Mouse (Mus musculus) hindbrain, embryonic 12.5 days (tissue): ENCODE results near the gene Zc3h12d. TPM values are rescaled to one million over a fixed set of nuclear protein-coding genes. Genes with fewer than 3 reads are reported as not detected.

Source experiments
- ATAC-seq: fragments of 200-750 bp; cut with Nextera tagmentation; 2 replicates; pipeline ENCODE4 v1.8.0; 2017; ENCODE audit warnings: moderate TSS enrichment; ENCODE audit not compliant: low FRiP score
- H3K27ac ChIP-seq: fragments of 300-500 bp; sonication (generic); 2 replicates; pipeline ENCODE4 v1.5.1; 2016; ENCODE audit warnings: mild to moderate bottlenecking
- H3K27me3 ChIP-seq: fragments of 300-500 bp; sonication (generic); 2 replicates; pipeline ENCODE4 v1.6.1; 2016; ENCODE audit warnings: mild to moderate bottlenecking
- H3K36me3 ChIP-seq: fragments of 300-500 bp; sonication (generic); 2 replicates; pipeline ENCODE4 v1.6.1; 2016; ENCODE audit warnings: mild to moderate bottlenecking
- H3K4me1 ChIP-seq: fragments of 300-500 bp; sonication (generic); 2 replicates; pipeline ENCODE4 v1.6.1; 2016
- H3K4me2 ChIP-seq: fragments of 300-500 bp; sonication (generic); replicated peaks from 2 replicates; pipeline ENCODE4 v1.6.1; 2016; ENCODE audit warnings: mild to moderate bottlenecking
- H3K4me3 ChIP-seq: fragments of 300-500 bp; sonication (generic); 2 replicates; pipeline ENCODE4 v1.5.1; 2016; ENCODE audit warnings: mild to moderate bottlenecking
- H3K9ac ChIP-seq: fragments of 300-500 bp; sonication (generic); 2 replicates; pipeline ENCODE4 v1.6.1; 2016; ENCODE audit warnings: mild to moderate bottlenecking, moderate library complexity
- H3K9me3 ChIP-seq: fragments of 300-500 bp; sonication (generic); replicated peaks from 2 replicates; pipeline ENCODE4 v1.6.1; 2016; ENCODE audit warnings: mild to moderate bottlenecking
- WGBS: fragments of 180-500 bp; shearing (Covaris S2); methylation state at CpG from one replicate; pipeline ENCODE4 v1.1.7; 2016; 5-methylcytosine and 5-hydroxymethylcytosine counted together
- polyA plus RNA-seq: library from polyadenylated mRNA; unstranded; fragments of >200 nt; fragmentation: Nextera tagmentation; extraction: Ambion mirVana; gene quantifications from 2 replicates; pipeline ENCODE4 v1.2.1, GENCODE M21; 2016

Gene Zc3h12d
- polyA plus RNA-seq, 1 experiment from 2014 or later, result 0.19 TPM

GRCm38 (mm10) chr10:7821981-7822380, 10.3 kb upstream of the Zc3h12d start:
- no peak overlapping the region for H3K27ac ChIP-seq
- no peaks in the 10 kb centered on the region for H3K9me3 ChIP-seq
- no peak overlapping the region for H3K4me3 ChIP-seq
- H3K4me2 ChIP-seq, result no peak overlapping the region
- peaks cover 49% of the 10 kb centered on the region for H3K36me3 ChIP-seq
- H3K9ac ChIP-seq, result no peak overlapping the region
- WGBS, result 92% methylated on average over 12 of the region's 12 CpGs
- no peak for ATAC-seq
- H3K27me3 ChIP-seq, result no peaks in the 10 kb centered on the region
- H3K4me1 ChIP-seq, result no peaks in the 10 kb centered on the region

DNA sequence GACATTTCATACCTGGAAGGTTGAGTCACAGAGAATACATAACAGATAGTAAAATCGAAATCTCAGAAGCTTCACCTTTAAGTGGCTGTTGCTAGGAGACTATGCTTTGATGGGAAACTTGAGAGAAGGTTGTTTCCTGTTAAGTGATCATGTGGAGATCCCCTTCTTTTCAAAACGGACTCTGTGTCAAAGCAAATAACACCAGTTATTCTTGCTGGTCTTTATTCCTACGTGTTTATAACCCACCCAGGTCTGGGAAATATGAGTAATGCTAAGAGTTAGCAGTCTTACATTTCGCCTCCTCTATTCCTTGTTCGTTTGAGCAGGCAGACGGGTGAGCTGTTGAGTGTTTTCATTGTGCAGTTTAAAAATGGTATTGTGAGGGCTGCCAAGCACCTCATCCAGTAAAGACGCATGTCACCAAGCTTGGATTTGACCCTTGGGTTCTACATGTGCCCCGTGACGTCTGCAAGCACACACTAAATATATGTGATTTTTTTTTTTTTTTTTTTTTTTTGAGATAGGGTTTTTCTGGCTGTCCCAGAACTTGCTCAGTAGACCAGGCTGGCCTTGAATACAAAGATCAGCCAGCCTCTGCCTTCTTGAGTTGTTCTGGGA, 7.5 kb upstream of the Zc3h12d start:
- H3K4me3 ChIP-seq, result no peak overlapping the region
- no peak overlapping the region for H3K9ac ChIP-seq
- 90% methylated on average over 9 of the region's 9 CpGs for WGBS
- peaks cover 42% of the 10 kb centered on the region for H3K36me3 ChIP-seq
- no peaks in the 10 kb centered on the region for H3K4me1 ChIP-seq
- no peak for ATAC-seq
- H3K9me3 ChIP-seq, result no peaks in the 10 kb centered on the region
- no peak overlapping the region for H3K4me2 ChIP-seq
- no peaks in the 10 kb centered on the region for H3K27me3 ChIP-seq
- H3K27ac ChIP-seq, result no peak overlapping the region

DNA sequence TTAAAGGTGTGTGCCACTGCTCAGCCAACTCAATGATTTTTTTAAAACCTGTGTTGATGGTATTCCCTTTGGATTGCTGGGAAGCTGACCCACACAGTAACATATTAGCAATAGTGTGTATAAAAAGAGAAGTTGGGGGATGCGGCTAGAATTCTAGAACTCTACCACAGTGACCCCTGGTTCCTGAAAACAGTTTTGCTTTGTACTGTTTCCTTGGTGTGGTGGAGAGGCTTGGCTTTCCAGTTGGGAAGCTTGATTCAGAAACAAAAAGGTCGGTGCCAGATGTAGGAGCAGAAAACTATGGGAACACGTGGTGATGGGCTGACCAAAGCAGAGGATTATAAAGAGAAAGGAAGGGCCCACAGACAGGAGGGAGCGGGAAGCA, 7.0 kb upstream of the Zc3h12d start:
- Histone ChIP-seq H3K9ac (no peak overlapping the region), H3K4me3 (no peak overlapping the region), H3K9me3 (no peaks in the 10 kb centered on the region), H3K27me3 (no peaks in the 10 kb centered on the region), H3K4me1 (no peaks in the 10 kb centered on the region), H3K36me3 (peaks cover 39% of the 10 kb centered on the region), H3K27ac (no peak overlapping the region), H3K4me2 (no peak overlapping the region)
- ATAC-seq, result no peak
- WGBS, result 94% methylated on average over 4 of the region's 4 CpGs

GRCm38 (mm10) chr10:7826106-7826505, 6.2 kb upstream of the Zc3h12d start:
- Histone ChIP-seq H3K27me3 (no peaks in the 10 kb centered on the region), H3K4me2 (no peak overlapping the region), H3K27ac (no peak overlapping the region), H3K9me3 (no peaks in the 10 kb centered on the region), H3K36me3 (peaks cover 34% of the 10 kb centered on the region), H3K4me1 (no peaks in the 10 kb centered on the region), H3K4me3 (no peak overlapping the region), H3K9ac (no peak overlapping the region)
- 94% methylated on average over 9 of the region's 9 CpGs for WGBS
- ATAC-seq, result no peak

DNA sequence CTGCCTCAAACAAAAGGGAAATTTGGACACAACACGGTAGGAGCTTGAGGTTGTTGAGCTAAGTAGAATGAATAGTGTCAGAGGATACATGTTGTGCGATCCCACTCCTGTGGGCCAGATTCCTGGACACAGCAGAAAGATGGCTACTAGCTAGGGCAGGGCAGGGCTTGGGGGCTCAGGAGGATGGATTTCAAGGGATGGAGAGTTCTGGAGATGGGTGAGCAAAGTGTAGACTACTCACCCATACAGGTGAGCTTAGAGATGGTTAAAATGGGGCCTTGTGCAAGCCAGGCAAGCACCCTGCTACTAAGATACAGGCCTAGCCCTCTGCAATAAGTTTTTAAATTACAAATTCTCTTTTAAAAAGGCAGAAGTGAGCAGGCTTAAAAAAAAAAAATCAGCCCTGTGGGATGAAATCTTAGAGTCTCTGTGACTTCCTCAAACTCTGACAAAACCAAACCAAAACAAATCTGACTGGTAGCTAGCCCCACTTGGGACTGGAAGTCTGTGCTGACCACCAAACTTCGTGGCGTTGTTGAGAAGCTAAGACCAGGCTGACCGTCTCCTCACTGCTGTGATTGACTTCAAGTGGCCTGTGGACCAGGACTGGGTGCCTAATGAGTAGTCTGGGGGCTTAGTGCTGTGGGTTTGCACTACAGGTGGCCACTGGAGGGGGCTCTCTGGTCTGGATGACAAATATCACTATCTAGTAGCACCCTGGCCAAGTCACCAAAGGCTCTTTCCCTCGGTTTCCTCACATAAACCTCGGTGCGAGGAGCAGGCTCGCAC, 1.3 kb downstream of the Zc3h12d start:
- H3K4me2 ChIP-seq, result no peak overlapping the region
- no peaks in the 10 kb centered on the region for H3K36me3 ChIP-seq
- no peak overlapping the region for H3K9ac ChIP-seq
- H3K4me1 ChIP-seq, result peaks cover 8% of the 10 kb centered on the region; the same call in 1 of the 2 replicates
- H3K27ac ChIP-seq, result no peak overlapping the region
- no peak for ATAC-seq
- no peaks in the 10 kb centered on the region for H3K9me3 ChIP-seq
- H3K27me3 ChIP-seq, result no peaks in the 10 kb centered on the region
- WGBS, result 84% methylated on average over 9 of the region's 9 CpGs
- H3K4me3 ChIP-seq, result no peak overlapping the region

DNA sequence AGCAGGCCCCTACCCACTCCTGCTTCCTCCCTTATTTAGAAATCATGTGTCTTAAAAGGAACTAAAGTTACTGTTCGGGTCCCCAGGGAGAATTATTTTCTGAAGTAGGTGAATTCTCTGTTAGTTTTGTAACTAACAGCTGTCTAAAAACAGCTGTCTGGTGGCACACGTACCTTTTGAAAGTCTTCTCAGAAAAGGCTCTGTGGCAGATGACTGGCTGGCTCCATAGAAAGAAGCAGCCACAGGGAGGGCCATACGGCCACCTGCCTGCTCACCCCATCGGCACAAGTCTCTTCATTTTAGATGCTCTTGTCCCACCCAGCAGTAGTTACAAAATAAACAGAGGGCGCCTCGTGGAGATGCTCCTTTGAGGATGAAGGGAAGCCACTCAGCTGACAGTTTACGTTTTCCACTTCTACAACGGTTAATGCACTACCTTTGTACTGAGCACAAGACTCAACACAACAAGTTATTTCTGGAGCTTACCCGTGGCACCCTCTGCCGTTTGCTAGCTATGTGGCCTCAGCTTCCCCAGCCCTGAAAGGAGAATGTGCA, 2.5 kb downstream of the Zc3h12d start:
- H3K4me3 ChIP-seq, result no peak overlapping the region
- no peaks in the 10 kb centered on the region for H3K9me3 ChIP-seq
- no peak overlapping the region for H3K9ac ChIP-seq
- H3K4me1 ChIP-seq, result peaks cover 8% of the 10 kb centered on the region; the same call in 1 of the 2 replicates
- ATAC-seq, result no peak
- WGBS, result 80% methylated on average over 10 of the region's 10 CpGs
- H3K36me3 ChIP-seq, result no peaks in the 10 kb centered on the region
- no peak overlapping the region for H3K4me2 ChIP-seq
- no peaks in the 10 kb centered on the region for H3K27me3 ChIP-seq
- no peak overlapping the region for H3K27ac ChIP-seq

DNA sequence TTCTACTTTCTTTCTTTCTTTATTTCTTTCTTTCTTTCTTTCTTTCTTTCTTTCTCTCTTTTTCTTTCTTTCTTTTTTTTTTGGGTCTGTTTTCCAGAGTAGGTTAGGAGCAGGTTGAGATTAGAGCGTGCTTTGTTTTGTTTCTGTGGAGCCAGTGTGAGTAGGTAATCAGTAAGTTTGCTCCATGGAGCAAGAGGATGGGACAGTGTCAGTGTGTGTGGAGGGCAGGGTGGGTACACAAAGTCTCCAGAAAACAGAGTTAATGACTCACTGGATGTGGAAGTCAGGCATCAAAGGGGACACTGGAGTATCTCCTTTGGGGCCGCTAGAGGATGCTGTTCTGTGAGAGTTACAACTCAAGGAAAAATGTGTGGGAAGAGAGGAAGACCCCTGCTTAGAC, 4.6 kb downstream of the Zc3h12d start:
- H3K4me3 ChIP-seq, result no peak overlapping the region
- no peak overlapping the region for H3K27ac ChIP-seq
- peaks cover 6% of the 10 kb centered on the region; the same call in 1 of the 2 replicates for H3K4me1 ChIP-seq
- H3K4me2 ChIP-seq, result no peak overlapping the region
- no peak for ATAC-seq
- 81% methylated on average over 2 of the region's 2 CpGs for WGBS
- H3K9ac ChIP-seq, result no peak overlapping the region
- no peaks in the 10 kb centered on the region for H3K9me3 ChIP-seq
- no peaks in the 10 kb centered on the region for H3K27me3 ChIP-seq
- no peaks in the 10 kb centered on the region for H3K36me3 ChIP-seq

DNA sequence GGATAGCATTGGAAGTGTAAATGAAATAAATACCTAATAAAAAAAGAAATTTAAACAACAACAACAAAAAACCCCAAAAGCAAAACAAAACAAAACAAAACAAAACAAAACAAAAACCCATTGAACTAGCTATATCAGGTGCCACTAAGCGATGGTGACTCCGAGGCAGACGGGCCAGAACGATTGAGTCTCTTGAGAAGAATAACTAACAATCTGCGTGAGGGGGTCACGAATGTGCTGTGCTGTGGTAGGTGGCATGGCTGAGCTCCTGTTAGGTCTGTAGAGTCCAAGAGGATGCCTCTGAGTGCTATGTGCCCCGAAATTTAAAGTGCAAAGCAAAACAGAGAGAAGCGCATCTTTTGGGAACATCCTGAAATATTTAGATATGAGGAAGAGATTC, 5.2 kb downstream of the Zc3h12d start:
- H3K36me3 ChIP-seq, result no peaks in the 10 kb centered on the region
- 87% methylated on average over 8 of the region's 8 CpGs for WGBS
- no peaks in the 10 kb centered on the region for H3K9me3 ChIP-seq
- no peak for ATAC-seq
- H3K4me1 ChIP-seq, result peaks cover under 1% of the 10 kb centered on the region; the same call in 1 of the 2 replicates
- no peak overlapping the region for H3K4me3 ChIP-seq
- no peaks in the 10 kb centered on the region for H3K27me3 ChIP-seq
- no peak overlapping the region for H3K4me2 ChIP-seq
- no peak overlapping the region for H3K9ac ChIP-seq
- H3K27ac ChIP-seq, result no peak overlapping the region

- Histone ChIP-seq H3K4me1 (no peaks in the 10 kb centered on the region), H3K27me3 (no peaks in the 10 kb centered on the region), H3K4me2 (no peak overlapping the region), H3K27ac (no peak overlapping the region), H3K36me3 (no peaks in the 10 kb centered on the region), H3K4me3 (no peak overlapping the region), H3K9me3 (no peaks in the 10 kb centered on the region), H3K9ac (no peak overlapping the region)
- ATAC-seq, result no peak
- 89% methylated on average over 8 of the region's 8 CpGs for WGBS
Measured at GRCm38 (mm10) chr10:7838036-7838435, 5.8 kb downstream of the Zc3h12d start.

DNA sequence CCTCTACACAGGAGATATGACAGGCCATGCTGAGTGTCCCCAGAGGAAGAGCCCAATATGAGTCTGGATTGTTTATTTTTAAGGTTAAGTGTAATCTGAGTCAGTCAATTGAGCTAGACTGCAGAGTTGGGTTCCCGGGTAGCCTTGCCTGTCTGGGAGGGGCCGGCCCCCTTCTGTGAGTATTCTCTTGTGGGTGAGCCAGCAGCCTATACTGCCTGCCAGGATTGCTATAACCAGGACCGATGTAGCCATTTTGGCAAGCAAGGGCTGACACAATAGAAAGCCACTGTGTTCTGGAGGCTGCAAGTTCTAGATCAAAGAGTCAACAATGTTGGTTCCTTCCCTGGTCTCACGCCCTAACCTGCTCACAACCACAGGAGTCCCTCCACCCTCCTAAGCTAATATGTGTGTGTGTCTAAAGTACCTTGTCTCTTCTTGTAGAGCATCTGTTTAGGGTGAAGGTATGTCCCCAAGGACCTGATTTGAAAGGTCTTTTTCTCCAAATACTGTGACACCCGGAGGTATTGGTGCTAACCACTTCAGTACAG, 6.7 kb downstream of the Zc3h12d start:
- no peak for ATAC-seq
- 87% methylated on average over 5 of the region's 5 CpGs for WGBS
- no peaks in the 10 kb centered on the region for H3K4me1 ChIP-seq

GRCm38 (mm10) chr10:7839551-7840352, 7.5 kb downstream of the Zc3h12d start:
- Histone ChIP-seq H3K9ac (no peak overlapping the region), H3K36me3 (no peaks in the 10 kb centered on the region), H3K27ac (no peak overlapping the region), H3K4me2 (no peak overlapping the region), H3K4me1 (no peaks in the 10 kb centered on the region), H3K27me3 (no peaks in the 10 kb centered on the region), H3K9me3 (no peaks in the 10 kb centered on the region), H3K4me3 (no peak overlapping the region)
- no peak for ATAC-seq
- 87% methylated on average over 22 of the region's 22 CpGs for WGBS

More for the DNA sequence above, 6.7 kb downstream of the Zc3h12d start:
- H3K27ac ChIP-seq, result no peak overlapping the region
- H3K4me3 ChIP-seq, result no peak overlapping the region
- no peaks in the 10 kb centered on the region for H3K36me3 ChIP-seq
- H3K27me3 ChIP-seq, result no peaks in the 10 kb centered on the region
- no peak overlapping the region for H3K9ac ChIP-seq
- H3K9me3 ChIP-seq, result no peaks in the 10 kb centered on the region
- no peak overlapping the region for H3K4me2 ChIP-seq

- no peak for ATAC-seq
- no peaks in the 10 kb centered on the region for H3K4me1 ChIP-seq
- no peak overlapping the region for H3K9ac ChIP-seq
- H3K9me3 ChIP-seq, result no peaks in the 10 kb centered on the region
- no peak overlapping the region for H3K4me3 ChIP-seq
- no peak overlapping the region for H3K4me2 ChIP-seq
- H3K27me3 ChIP-seq, result no peaks in the 10 kb centered on the region
- no peaks in the 10 kb centered on the region for H3K36me3 ChIP-seq
- no peak overlapping the region for H3K27ac ChIP-seq
- WGBS, result 86% methylated on average over 2 of the region's 2 CpGs
Measured at GRCm38 (mm10) chr10:7840353-7840733, 8.1 kb downstream of the Zc3h12d start.
